Mouse (Mus musculus) midbrain, embryonic 10.5 days (tissue): ENCODE results near the gene Senp1. TPM values are rescaled to one million over a fixed set of nuclear protein-coding genes. Genes with fewer than 3 reads are reported as not detected.

ENCODE experiments used
- DNase-seq: peaks from one replicate; pipeline ENCODE4 v3.0.0-alpha.2; 2017; ENCODE audit warnings: low spot score
- H3K27ac ChIP-seq: fragments of 300-500 bp; sonication (generic); replicated peaks from 2 replicates; pipeline ENCODE4 v1.5.1; 2016; ENCODE audit warnings: mild to moderate bottlenecking
- H3K27me3 ChIP-seq: fragments of 300-500 bp; sonication (generic); 2 replicates; pipeline ENCODE4 v1.6.1; 2016; ENCODE audit warnings: low read depth, mild to moderate bottlenecking; ENCODE audit not compliant: poor library complexity, severe bottlenecking
- H3K36me3 ChIP-seq: fragments of 300-500 bp; sonication (generic); 2 replicates; pipeline ENCODE4 v1.6.1; 2016; ENCODE audit warnings: mild to moderate bottlenecking, moderate library complexity
- H3K4me1 ChIP-seq: fragments of 300-500 bp; sonication (generic); 2 replicates; pipeline ENCODE4 v1.6.1; 2016
- H3K4me3 ChIP-seq: fragments of 300-500 bp; sonication (generic); 2 replicates; pipeline ENCODE4 v1.5.1; 2016; ENCODE audit warnings: mild to moderate bottlenecking, moderate library complexity
- H3K9me3 ChIP-seq: fragments of 300-500 bp; sonication (generic); replicated peaks from 2 replicates; pipeline ENCODE4 v1.6.1; 2016; ENCODE audit warnings: mild to moderate bottlenecking
- WGBS: fragments of 180-500 bp; shearing (Covaris S2); methylation state at CpG from one replicate; pipeline ENCODE4 v1.1.7; 2016; 5-methylcytosine and 5-hydroxymethylcytosine counted together
- polyA plus RNA-seq: library from polyadenylated mRNA; unstranded; fragments of >200 nt; fragmentation: Nextera tagmentation; extraction: Ambion mirVana; gene quantifications from 2 replicates; pipeline ENCODE4 v1.2.1, GENCODE M21; 2016

Gene Senp1
- polyA plus RNA-seq, 1 experiment from 2014 or later: 47.3 TPM

- no peak for DNase-seq
- Histone ChIP-seq H3K27me3 (no peaks in the 10 kb centered on the region), H3K27ac (no peak overlapping the region), H3K9me3 (no peaks in the 10 kb centered on the region), H3K4me1 (no peaks in the 10 kb centered on the region; the same call in 1 of the 2 replicates), H3K36me3 (peaks cover 74% of the 10 kb centered on the region), H3K4me3 (no peak overlapping the region)
- 90% methylated on average over 12 of the region's 12 CpGs for WGBS
These were observed 25.8 kb upstream of the Senp1 start for GRCm38 (mm10) chr15:98119363-98119762.

GRCm38 (mm10) chr15:98116287-98116686 is 22.7 kb upstream of the Senp1 start:
- DNase-seq: no peak
- Histone ChIP-seq H3K27ac (no peak overlapping the region), H3K36me3 (peaks cover 64% of the 10 kb centered on the region), H3K9me3 (no peaks in the 10 kb centered on the region), H3K4me1 (no peaks in the 10 kb centered on the region; the same call in 1 of the 2 replicates), H3K4me3 (no peak overlapping the region), H3K27me3 (no peaks in the 10 kb centered on the region)
- WGBS: 83% methylated on average over 5 of the region's 5 CpGs

GRCm38 (mm10) chr15:98115779-98116163 is 22.2 kb upstream of the Senp1 start:
- Histone ChIP-seq H3K36me3 (peaks cover 59% of the 10 kb centered on the region), H3K27ac (no peak overlapping the region), H3K4me1 (no peaks in the 10 kb centered on the region; the same call in 1 of the 2 replicates), H3K4me3 (no peak overlapping the region), H3K27me3 (no peaks in the 10 kb centered on the region), H3K9me3 (no peaks in the 10 kb centered on the region)
- DNase-seq: no peak
- WGBS: 90% methylated on average over 9 of the region's 9 CpGs

GRCm38 (mm10) chr15:98114852-98115778 is 21.6 kb upstream of the Senp1 start:
- Histone ChIP-seq H3K9me3 (no peaks in the 10 kb centered on the region), H3K36me3 (peaks cover 53% of the 10 kb centered on the region), H3K4me3 (no peak overlapping the region), H3K27me3 (no peaks in the 10 kb centered on the region), H3K27ac (no peak overlapping the region), H3K4me1 (peaks cover 3% of the 10 kb centered on the region; the same call in 1 of the 2 replicates)
- DNase-seq: no peak
- WGBS: 86% methylated on average over 10 of the region's 10 CpGs

GRCm38 (mm10) chr15:98114098-98114851 is 20.7 kb upstream of the Senp1 start:
- Histone ChIP-seq H3K9me3 (no peaks in the 10 kb centered on the region), H3K4me3 (no peak overlapping the region), H3K4me1 (peaks cover 8% of the 10 kb centered on the region), H3K27me3 (no peaks in the 10 kb centered on the region), H3K36me3 (peaks cover 47% of the 10 kb centered on the region), H3K27ac (no peak overlapping the region)
- 85% methylated on average over 10 of the region's 10 CpGs for WGBS
- DNase-seq: no peak

- WGBS: 87% methylated on average over 5 of the region's 5 CpGs
- no peaks in the 10 kb centered on the region for H3K9me3 ChIP-seq
- peaks cover 30% of the 10 kb centered on the region for H3K4me1 ChIP-seq
- no peak overlapping the region for H3K27ac ChIP-seq
- DNase-seq: no peak
- H3K27me3 ChIP-seq: no peaks in the 10 kb centered on the region; the same call in 1 of the 2 replicates
- H3K36me3 ChIP-seq: peaks cover 33% of the 10 kb centered on the region
- H3K4me3 ChIP-seq: no peak overlapping the region
These were observed 18.2 kb upstream of the Senp1 start for GRCm38 (mm10) chr15:98111791-98112190.

- Histone ChIP-seq H3K27ac (peak overlapping the region; percentile 93), H3K9me3 (no peaks in the 10 kb centered on the region), H3K27me3 (no peaks in the 10 kb centered on the region; the same call in 1 of the 2 replicates), H3K4me1 (peaks cover 30% of the 10 kb centered on the region), H3K36me3 (peaks cover 15% of the 10 kb centered on the region), H3K4me3 (peak overlapping the region; percentile 73)
- 8% methylated on average over 37 of the region's 37 CpGs for WGBS
- DNase-seq: peak; percentile 86
These were observed 15.0 kb upstream of the Senp1 start for GRCm38 (mm10) chr15:98108297-98109152.

GRCm38 (mm10) chr15:98107703-98108296 is 14.3 kb upstream of the Senp1 start:
- 32% methylated on average over 11 of the region's 11 CpGs for WGBS

GRCm38 (mm10) chr15:98107230-98107629 is 13.7 kb upstream of the Senp1 start:
- whole genome bisulfite sequencing: 87% methylated on average over 6 of the region's 6 CpGs
- Histone ChIP-seq H3K9me3 (no peaks in the 10 kb centered on the region), H3K27ac (no peak overlapping the region), H3K27me3 (no peaks in the 10 kb centered on the region; the same call in 1 of the 2 replicates), H3K4me1 (peaks cover 30% of the 10 kb centered on the region), H3K4me3 (no peak overlapping the region), H3K36me3 (peaks cover 3% of the 10 kb centered on the region)
- no peak for DNase-seq

More at GRCm38 (mm10) chr15:98107703-98108296, 14.3 kb upstream of the Senp1 start:
- no peaks in the 10 kb centered on the region for H3K9me3 ChIP-seq
- DNase-seq: peak; percentile 19
- peak overlapping the region; percentile 73 for H3K4me3 ChIP-seq
- peaks cover 8% of the 10 kb centered on the region for H3K36me3 ChIP-seq
- peak overlapping the region; percentile 93 for H3K27ac ChIP-seq
- no peaks in the 10 kb centered on the region; the same call in 1 of the 2 replicates for H3K27me3 ChIP-seq
- peaks cover 30% of the 10 kb centered on the region for H3K4me1 ChIP-seq

- Histone ChIP-seq H3K4me3 (no peak overlapping the region), H3K9me3 (0 out of 2 replicates have a peak, but pooled peaks cover 3% of the 10 kb centered on the region), H3K36me3 (no peaks in the 10 kb centered on the region), H3K27ac (no peak overlapping the region), H3K4me1 (peaks cover 30% of the 10 kb centered on the region), H3K27me3 (no peaks in the 10 kb centered on the region; the same call in 1 of the 2 replicates)
- WGBS: 89% methylated on average over 6 of the region's 6 CpGs
- DNase-seq: no peak
These were observed 13.0 kb upstream of the Senp1 start for GRCm38 (mm10) chr15:98106506-98106905.

- Histone ChIP-seq H3K27me3 (no peaks in the 10 kb centered on the region; the same call in 1 of the 2 replicates), H3K9me3 (0 out of 2 replicates have a peak, but pooled peaks cover 3% of the 10 kb centered on the region), H3K4me1 (peaks cover 3% of the 10 kb centered on the region), H3K4me3 (no peak overlapping the region), H3K27ac (no peak overlapping the region), H3K36me3 (no peaks in the 10 kb centered on the region)
- DNase-seq: no peak
- WGBS: 97% methylated on average over 6 of the region's 6 CpGs
These were observed 8.9 kb upstream of the Senp1 start for GRCm38 (mm10) chr15:98102401-98102800.
